Mouse (Mus musculus): ENCODE measurements at regions not wholly inside any gene's neighbourhood (a gene's known extent, or its start where the extent isn't known, plus 50 kb on each side); places are given as distances from the start of the nearest gene placed in this dataset.

- TF ChIP-seq ZC3H11A (IDR thresholded peaks at IDR 0.05; ENCODE audit: low read depth, low read length) (no peak), GABPA (IDR thresholded peaks at IDR 0.05; ENCODE audit: insufficient replicate concordance, low read depth, low read length) (no peak), MAFK (IDR thresholded peaks at IDR 0.05; ENCODE audit: insufficient replicate concordance, low read length) (no peak), KAT2A (IDR thresholded peaks at IDR 0.05; ENCODE audit: insufficient replicate concordance, low read length) (no peak), TBP (conservative IDR thresholded peaks at IDR 0.05; ENCODE audit: low read depth, low read length) (no peak), ZNF384 (IDR thresholded peaks at IDR 0.05; ENCODE audit: low read depth, low read length) (no peak), MAX (IDR thresholded peaks at IDR 0.05; ENCODE audit: low read length) (no peak), MAZ (IDR thresholded peaks at IDR 0.05; ENCODE audit: low read depth, low read length) (no peak), ZKSCAN1 (IDR thresholded peaks at IDR 0.05; ENCODE audit: borderline replicate concordance, low read depth, low read length) (no peak), POLR2A (IDR thresholded peaks at IDR 0.05; ENCODE audit: low read depth, low read length) (no peak), UBTF (IDR thresholded peaks at IDR 0.05; ENCODE audit: low read depth, low read length) (no peak), MXI1 (IDR thresholded peaks at IDR 0.05; ENCODE audit: low read depth, low read length) (no peak), POLR2AphosphoS2 (IDR thresholded peaks at IDR 0.05; ENCODE audit: low read depth, low read length) (no peak), CHD2 (IDR thresholded peaks at IDR 0.05; ENCODE audit: low read length) (no peak)
- H3K4me3 ChIP-seq (replicated peaks in 1 of 3; ENCODE audit: low read depth in 2 of 3, low read length in 2 of 3, poor library complexity in 1 of 3), result no peak overlapping the region
- no peaks in the 10 kb centered on the region for H3K36me3 ChIP-seq (replicated peaks in 1 of 2; ENCODE audit: control insufficient read depth in 1 of 2, insufficient read depth in 1 of 2, low read length in 1 of 2)
- in situ Hi-C loops (cut with MboI; ENCODE audit: low pct_ligation_motif_present, low pct_unique_long_range_greater_than_20kb, low sequenced_read_pairs) (loop anchor here (25.0 kb wide), 1 partner anchor 543 kb away; no protein-coding TSS in a partner anchor), dilution Hi-C loops (cut with MboI; ENCODE audit: extremely low pct_ligation_motif_present, extremely low pct_unique_long_range_greater_than_20kb, low sequenced_read_pairs) (no loop called here)
- no peaks in the 10 kb centered on the region for H3K79me2 ChIP-seq (replicated peaks; ENCODE audit: control insufficient read depth, extremely low read depth, insufficient read depth, poor library complexity, severe bottlenecking)
- H3K27ac ChIP-seq (ENCODE audit: insufficient read depth, low read depth), result no peak overlapping the region
- DNase-seq (ENCODE audit: extremely low read depth), result no peak
- H3K4me2 ChIP-seq (ENCODE audit: insufficient read depth, low read depth, poor library complexity, severe bottlenecking), result no peak overlapping the region
- no peaks in the 10 kb centered on the region for H3K4me1 ChIP-seq (ENCODE audit: control insufficient read depth in 1 of 2, insufficient read depth in 2 of 2)
- H3K9me3 ChIP-seq (replicated peaks; ENCODE audit: low read length), result peaks cover 4% of the 10 kb centered on the region
- H3K9ac ChIP-seq (ENCODE audit: insufficient read depth, low read depth), result no peak overlapping the region
- no peaks in the 10 kb centered on the region for H3K27me3 ChIP-seq (replicated peaks)
These were observed 97.6 kb upstream of the Tspan5 start for GRCm38 (mm10) chr3:138644286-138644951.

- no peaks in the 10 kb centered on the region for H3K4me1 ChIP-seq (ENCODE audit: control insufficient read depth in 1 of 2, insufficient read depth in 2 of 2)
- dilution Hi-C loops (cut with MboI; ENCODE audit: extremely low pct_ligation_motif_present, extremely low pct_unique_long_range_greater_than_20kb, low sequenced_read_pairs), result no loop called here
- no peak overlapping the region for H3K4me3 ChIP-seq (replicated peaks in 1 of 3; ENCODE audit: low read depth in 2 of 3, low read length in 2 of 3, poor library complexity in 1 of 3)
- H3K9ac ChIP-seq (ENCODE audit: insufficient read depth, low read depth), result no peak overlapping the region
- no peak for DNase-seq (ENCODE audit: extremely low read depth)
- in situ Hi-C loops (cut with MboI; ENCODE audit: low pct_ligation_motif_present, low pct_unique_long_range_greater_than_20kb, low sequenced_read_pairs), result loop anchor here (25.0 kb wide), 1 partner anchor 542 kb away; no protein-coding TSS in a partner anchor
- no peaks in the 10 kb centered on the region for H3K27me3 ChIP-seq (replicated peaks)
- no peaks in the 10 kb centered on the region for H3K36me3 ChIP-seq (replicated peaks in 1 of 2; ENCODE audit: control insufficient read depth in 1 of 2, insufficient read depth in 1 of 2, low read length in 1 of 2)
- H3K27ac ChIP-seq (ENCODE audit: insufficient read depth, low read depth), result no peak overlapping the region
- no peaks in the 10 kb centered on the region for H3K79me2 ChIP-seq (replicated peaks; ENCODE audit: control insufficient read depth, extremely low read depth, insufficient read depth, poor library complexity, severe bottlenecking)
- no peak overlapping the region for H3K4me2 ChIP-seq (ENCODE audit: insufficient read depth, low read depth, poor library complexity, severe bottlenecking)
- H3K9me3 ChIP-seq (replicated peaks; ENCODE audit: low read length), result peaks cover 4% of the 10 kb centered on the region
- TF ChIP-seq ELF1 (IDR thresholded peaks at IDR 0.05; ENCODE audit: low read depth, low read length), result no peak
- no peak for TF ChIP-seq NRF1 (IDR thresholded peaks at IDR 0.05; ENCODE audit: low read depth, low read length)
- TF ChIP-seq IRF4 (IDR thresholded peaks at IDR 0.05; ENCODE audit: low read depth, low read length), result no peak
- TF ChIP-seq EP300 (IDR thresholded peaks at IDR 0.05; ENCODE audit: low read length), result no peak
- no peak for TF ChIP-seq NELFE (IDR thresholded peaks at IDR 0.05; ENCODE audit: low read depth, low read length)
- TF ChIP-seq PAX5 (IDR thresholded peaks at IDR 0.05; ENCODE audit: low read length), result no peak
- no peak for TF ChIP-seq USF1 (IDR thresholded peaks at IDR 0.05; ENCODE audit: low read depth, low read length)
- TF ChIP-seq JUND (conservative IDR thresholded peaks at IDR 0.05; ENCODE audit: low read depth, low read length), result no peak
- TF ChIP-seq HCFC1 (IDR thresholded peaks at IDR 0.05; ENCODE audit: low read depth, low read length), result no peak
- no peak for TF ChIP-seq MAX (IDR thresholded peaks at IDR 0.05; ENCODE audit: low read length)
- TF ChIP-seq ZKSCAN1 (IDR thresholded peaks at IDR 0.05; ENCODE audit: borderline replicate concordance, low read depth, low read length), result no peak
- no peak for TF ChIP-seq KAT2A (IDR thresholded peaks at IDR 0.05; ENCODE audit: insufficient replicate concordance, low read length)
- no peak for TF ChIP-seq UBTF (IDR thresholded peaks at IDR 0.05; ENCODE audit: low read depth, low read length)
- no peak for TF ChIP-seq SMC3 (IDR thresholded peaks at IDR 0.05; ENCODE audit: low read depth, low read length)
- TF ChIP-seq ZNF384 (IDR thresholded peaks at IDR 0.05; ENCODE audit: low read depth, low read length), result no peak
- no peak for TF ChIP-seq POLR2A (IDR thresholded peaks at IDR 0.05; ENCODE audit: low read depth, low read length)
- no peak for TF ChIP-seq MEF2A (IDR thresholded peaks at IDR 0.05; ENCODE audit: borderline replicate concordance, low read depth, low read length)
These were observed 96.7 kb upstream of the Tspan5 start for GRCm38 (mm10) chr3:138645320-138645719.

Measured in CH12.LX (cell line).